Mouse (Mus musculus) forelimb bud, embryonic 11.5 days (tissue): ENCODE data around the gene 2410002F23Rik.
A peak's percentile ranks its signal among the peaks of the same experiment; 100 is the strongest.
"Not testable (repeated sequence)": the region's sequence is repeated elsewhere in the genome, so short reads cannot be mapped to it uniquely, and the experiment has no call there.

Source experiments
- DNase-seq: peaks from one replicate; pipeline ENCODE4 v3.0.0-alpha.2; 2012; ENCODE audit warnings: low read depth, low spot score

Gene 2410002F23Rik

DNA sequence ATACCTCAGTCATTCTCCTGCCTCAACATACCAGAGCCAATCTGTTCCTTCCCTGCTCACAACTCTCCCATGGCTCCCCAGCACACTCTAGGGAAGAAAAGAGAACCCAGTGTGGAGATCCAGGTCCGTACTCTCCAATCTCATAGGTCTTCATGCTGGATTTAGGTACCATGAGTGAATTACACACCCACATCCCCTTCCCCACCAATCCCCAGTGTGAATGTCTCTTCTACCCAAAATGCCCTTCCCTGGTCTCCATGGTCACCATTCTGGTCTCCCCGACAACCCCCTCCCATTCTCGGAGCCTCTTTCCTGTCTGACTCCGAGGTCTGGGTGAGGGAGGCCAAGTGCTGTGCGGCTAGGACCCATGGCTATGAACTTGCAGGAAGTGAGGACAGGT, 14.6 kb downstream of the 2410002F23Rik start, which contains the start of gene Gm15517:
TSS of gene Gm15517 (plus strand) at position 301 of the 400 bp plus-strand sequence.
- DNase-seq, result no peak

DNA sequence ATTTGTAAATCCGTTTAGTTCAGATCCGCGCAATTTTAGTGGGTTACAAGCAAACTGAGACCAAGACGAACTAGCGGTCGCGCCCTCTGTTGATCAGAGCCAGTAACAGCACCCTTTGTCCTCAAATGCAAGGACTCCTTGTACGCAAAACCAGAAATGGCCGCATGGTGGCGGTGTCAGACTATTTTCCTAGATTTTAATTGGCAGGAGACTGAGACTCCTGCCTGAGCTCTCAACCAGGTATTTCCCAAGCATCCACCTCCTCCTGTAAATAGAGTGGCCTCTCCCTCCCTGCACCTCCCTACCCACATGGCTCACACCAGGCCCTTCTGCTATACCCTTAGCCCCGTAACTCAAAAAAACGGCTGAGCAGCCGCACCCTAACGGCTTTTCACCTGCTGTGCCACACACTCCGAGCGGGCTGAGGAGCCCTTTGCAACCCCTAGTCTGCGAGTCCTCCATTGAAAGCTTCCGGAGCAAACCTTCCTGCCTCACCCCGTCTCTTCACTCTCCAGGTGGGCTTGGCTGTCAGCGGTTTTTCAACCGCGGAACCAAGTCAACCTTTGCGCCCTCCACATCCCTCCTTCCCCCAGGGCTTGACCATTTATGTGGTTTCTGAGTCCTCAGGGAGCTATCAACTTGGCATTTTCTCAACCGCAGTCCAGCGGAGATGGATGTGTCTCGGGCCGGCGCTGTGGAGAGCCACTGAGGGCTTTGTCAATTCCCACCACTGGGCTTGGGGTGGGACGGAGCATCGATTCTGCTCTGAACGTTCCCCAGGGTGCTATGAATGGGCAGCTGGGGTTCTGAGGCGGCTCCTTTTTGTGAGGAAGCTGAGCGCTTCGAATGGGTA, 16.5 kb downstream of the 2410002F23Rik start:
- peak; percentile 95 for DNase-seq

DNA sequence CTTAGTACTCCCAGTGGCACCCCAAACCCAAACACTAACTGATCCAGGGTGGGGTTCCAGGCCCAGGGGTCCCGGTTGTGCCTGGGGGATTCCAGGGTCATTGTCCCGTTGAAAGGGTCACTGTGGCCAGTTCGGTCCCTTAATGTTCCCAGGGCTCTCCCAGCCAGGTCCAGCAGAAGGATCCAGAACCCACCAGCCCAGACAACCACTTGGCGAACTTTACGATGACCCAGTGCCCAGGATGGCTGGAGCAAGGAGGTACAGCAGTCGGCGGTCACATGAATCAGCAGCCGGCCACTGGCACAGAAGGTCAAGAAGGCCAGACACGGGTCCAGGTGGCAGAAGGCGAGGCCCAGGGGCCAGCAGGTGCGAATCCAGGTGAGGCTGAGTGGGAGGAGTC, 21.6 kb downstream of the 2410002F23Rik start:
- DNase-seq, result no peak

DNA sequence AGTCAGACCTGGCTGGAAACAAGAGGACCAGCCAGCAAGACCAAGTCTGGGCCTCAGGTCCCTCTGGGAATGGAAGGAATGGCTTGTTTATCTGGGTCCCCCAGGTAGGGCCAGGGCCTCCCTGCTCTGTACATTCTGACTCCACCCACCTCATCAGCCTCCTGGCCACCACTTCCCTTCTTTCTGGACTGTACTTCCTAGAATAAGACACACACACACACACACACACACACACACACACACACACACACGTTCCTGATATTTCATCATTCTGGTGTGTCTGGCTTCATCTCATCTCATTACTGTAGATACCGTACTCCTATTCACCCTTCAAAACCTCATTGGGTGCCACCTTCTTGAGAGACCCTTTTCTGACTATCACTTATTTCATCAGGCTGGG, 22.9 kb downstream of the 2410002F23Rik start:
- no peak for DNase-seq

DNA sequence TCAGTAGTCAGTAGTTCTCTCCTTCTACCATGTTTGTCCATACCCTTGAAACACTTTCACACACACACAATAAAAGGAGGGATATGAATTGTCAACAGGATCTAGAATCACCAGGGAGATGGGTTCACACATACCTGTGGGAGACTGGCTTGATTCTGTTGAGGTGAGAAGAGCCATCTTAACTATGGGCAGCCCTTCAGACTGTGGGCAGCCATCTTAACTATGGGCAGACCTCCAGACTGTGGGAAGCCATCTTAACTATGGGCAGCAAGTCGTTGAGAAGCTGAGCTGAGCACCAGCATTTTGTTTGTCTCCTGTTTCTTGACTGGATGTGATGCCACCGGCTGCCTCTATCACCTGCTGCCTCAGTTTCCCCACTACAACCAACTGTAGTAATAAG, 24.8 kb downstream of the 2410002F23Rik start:
- DNase-seq, result no peak

DNA sequence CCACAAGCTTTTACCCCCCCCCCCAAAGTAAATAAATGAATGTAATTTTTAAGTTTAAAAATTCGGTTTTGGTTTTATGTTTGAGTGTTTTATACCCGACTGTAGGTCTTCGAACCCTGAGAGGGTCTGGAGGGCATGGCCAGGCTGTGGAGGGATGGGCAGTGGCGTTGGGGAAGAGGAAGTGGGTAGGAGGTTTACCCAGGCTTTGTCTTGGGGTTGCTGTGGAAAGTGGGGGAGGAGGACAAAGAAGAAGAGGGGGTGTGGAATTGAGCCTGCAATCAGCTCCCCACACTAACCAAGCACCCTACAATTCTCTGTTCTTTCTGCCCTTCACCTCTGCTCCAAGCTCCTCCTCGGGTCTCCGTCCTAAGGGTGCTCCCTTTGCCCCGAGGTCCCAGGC, 26.0 kb downstream of the 2410002F23Rik start:
- DNase-seq, result no peak

DNA sequence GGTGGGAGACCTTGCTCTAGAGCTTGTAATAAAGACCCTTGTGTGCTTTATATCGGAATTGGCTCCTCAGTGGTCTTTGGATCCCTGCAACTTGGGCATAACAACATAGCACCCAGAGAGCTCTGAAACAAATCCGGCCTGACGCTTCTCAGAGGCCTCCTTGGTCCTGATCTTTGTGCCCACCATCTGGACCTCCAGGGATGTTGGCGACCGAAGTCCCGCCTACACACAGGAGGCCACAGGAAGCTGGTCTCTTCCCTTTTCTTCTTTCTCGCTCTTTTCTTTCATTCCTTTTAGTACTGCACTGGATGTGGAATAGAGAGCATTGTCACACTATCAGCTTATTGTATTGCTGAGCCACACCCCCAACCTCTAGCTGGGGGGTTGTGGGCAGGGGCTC, 26.9 kb downstream of the 2410002F23Rik start:
- no peak for DNase-seq

DNA sequence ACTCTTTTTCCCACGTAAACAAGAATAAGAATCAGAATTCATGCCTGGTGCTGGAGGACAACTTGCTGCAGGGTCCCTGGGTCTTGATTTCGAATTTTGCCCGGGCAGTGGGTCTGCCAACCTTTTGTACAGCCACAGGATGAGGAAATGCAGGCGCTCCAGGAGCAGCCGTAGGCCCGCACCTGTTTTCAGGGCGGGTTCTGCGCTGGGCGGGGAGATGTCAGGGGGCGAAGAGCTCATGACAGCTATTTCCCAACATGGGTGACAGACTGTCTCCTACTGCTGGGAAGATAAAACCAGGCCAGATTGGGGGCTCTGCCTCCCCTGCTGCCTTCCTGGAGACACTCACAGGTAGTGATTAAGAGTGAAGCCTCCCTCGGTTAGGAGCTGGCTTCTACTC, 27.6 kb downstream of the 2410002F23Rik start:
- DNase-seq, result no peak

DNA sequence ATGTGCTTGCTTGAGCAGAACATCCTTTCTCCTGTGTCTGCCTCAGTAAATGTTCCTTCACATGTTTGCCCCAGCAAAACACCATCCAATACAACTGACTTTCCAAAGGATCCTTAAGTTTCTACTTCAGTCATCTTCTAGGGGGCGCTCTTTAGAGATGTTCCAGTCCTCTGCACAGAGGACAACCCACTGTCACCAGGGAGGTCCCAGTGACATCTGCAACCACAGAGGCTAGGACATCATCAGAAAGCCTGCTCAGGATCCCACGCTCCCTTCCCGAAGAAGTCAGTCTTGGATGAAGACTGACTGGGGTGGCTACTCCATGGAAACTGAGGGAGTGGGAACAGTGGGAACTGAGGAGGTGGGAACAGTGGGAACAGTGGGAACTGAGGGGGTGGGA, 29.0 kb downstream of the 2410002F23Rik start:
- DNase-seq, result no peak

DNA sequence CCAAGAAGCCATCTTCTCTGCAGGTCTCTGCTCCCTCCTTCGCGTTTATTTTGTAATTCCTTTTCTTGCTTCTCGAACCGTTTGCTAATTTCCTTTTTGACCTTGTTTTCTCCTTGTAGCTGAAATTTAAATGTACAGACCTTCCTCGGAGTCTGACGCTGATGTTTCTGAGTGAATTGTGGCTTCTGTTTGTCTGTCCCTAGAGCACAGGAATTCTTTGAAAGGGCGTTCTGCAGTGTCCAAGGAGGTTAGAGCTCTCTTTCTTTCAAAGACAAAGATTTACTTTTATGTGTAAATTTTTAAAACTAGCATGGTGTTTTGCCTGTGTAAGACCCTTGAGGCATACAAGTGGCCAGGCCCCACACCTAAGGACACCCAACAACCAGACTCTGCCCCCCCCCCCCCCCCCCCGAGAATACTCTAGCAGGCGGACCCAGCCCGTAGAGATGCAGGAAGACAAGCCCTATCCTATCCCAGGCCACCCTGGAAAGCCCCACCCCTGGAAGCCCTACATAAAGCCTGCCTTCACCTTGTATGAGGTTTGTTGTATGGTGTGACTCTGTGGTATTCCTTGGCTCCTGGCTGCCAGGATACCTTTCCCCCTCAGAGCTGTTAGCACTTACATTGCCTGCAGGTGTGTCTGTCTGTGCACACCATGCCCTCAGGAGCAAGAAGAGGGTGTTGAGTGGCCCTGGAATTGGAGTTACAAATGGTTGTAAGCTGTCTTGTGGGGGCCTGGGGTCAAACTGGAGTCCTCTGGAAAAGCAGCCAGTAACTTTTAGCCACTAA, 30.1 kb downstream of the 2410002F23Rik start:
- no peak for DNase-seq

DNA sequence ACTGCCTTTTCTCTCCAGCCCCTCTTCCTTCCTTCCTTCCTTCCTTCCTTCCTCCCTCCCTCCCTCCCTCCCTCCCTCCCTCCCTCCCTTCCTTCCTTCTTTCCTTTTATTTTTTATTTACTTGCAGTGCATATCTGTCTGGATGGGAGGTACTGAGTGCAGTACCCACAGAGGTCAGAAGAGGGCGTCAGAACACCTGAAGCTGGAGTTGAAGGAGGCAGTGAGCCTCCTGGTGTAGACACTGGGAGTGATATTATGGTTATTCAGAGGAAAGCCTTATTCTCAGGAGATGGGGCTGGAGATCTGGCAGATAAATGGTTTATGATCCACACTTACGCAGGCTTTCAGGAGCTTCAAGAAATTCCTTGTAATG, 30.7 kb downstream of the 2410002F23Rik start:
- peak; percentile 36 for DNase-seq

DNA sequence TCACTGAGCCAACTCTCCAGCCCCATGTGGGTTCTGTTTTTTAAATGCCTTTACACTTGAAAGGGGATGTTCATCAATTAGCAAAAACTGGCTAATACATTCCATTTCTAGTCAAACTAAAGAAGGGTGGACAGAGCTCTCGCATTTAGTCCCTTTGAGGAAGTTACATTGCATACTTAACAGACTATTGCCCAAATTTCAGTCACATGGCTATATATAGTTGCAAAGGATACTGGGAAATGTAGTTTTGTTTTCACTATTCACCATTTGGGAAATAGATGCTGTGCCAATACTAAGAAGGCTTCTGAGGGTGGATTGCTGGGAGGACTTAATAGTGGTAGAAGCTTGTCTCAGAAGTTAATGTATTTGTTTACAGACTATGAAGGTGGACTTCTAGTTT, 34.4 kb downstream of the 2410002F23Rik start:
- no peak for DNase-seq

DNA sequence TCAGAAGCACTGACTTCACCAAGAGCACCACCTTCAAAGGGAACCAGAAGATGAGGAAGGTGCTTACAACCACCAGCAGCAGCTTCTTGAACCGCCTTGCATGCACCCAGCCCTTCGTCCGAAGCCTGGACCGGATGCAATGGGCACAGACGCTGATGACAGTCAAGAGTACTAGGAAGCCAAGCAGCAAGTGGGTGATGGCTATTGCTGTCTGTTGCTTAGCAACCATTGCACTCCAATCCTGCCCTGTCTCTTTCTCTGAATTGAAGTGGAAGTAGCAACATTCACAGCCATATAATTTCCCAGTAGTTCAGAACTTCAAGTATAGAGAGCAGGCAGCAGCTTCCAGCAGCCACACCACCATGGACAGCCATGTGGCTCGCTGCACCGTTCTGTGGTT, 35.1 kb downstream of the 2410002F23Rik start:
- DNase-seq, result no peak

DNA sequence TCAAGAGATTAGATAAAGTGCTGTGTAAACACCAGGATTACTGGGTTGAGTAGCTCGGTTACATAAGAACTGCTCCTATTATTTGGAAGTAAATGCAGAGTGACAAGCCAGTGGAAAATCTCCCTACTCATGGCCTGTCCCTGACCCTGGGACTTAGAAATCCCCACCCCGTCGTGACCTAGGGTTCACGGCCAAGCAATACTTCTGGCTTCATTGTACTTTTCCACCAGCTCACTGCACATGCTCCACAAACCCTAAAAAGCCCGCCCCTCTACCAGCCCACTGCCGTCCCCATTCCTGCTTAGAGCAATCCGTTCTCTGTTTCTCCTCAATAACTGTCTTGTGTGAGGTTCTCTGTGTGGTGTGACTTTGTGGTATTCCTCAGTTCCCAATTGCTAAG, 41.2 kb downstream of the 2410002F23Rik start:
- no peak for DNase-seq

DNA sequence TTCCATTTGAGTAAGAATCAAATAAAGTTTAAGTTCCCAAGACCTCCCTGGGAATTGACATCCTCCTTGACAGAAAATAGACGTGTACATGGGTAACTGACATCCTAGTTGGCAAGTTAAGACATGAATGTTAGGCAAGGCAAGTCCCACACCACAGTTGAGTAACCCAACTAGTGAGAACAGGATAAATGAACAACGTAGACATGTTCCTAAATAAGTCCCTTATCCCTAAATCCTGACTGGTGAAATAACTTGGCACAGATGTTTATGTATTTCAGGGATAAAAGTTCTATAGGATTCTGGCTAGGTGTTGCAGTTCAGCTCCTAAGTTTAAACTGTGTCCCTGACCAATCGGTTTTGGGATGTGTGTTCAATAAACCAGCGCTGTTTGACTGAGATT, 44.5 kb downstream of the 2410002F23Rik start:
- no peak for DNase-seq

DNA sequence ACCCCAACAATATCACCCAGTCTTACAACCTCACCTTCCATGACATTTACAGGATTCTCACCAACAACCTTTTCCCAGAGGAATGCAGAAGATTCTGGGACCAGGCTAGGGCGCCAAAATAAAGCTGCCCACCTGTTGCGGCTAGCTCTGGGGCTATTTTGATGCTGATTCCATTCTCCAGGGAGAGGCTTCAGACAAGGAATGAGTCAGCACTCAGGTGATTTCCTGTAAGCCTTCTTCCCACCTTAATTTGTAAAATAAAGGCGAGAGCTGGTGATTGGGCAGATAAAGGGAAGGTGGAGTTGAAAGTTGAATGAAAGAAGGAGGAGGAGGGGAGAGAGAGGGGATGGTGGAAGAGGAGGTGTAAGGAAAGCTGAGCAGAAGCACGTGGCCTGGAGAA, 44.9 kb downstream of the 2410002F23Rik start:
- DNase-seq, result no peak

DNA sequence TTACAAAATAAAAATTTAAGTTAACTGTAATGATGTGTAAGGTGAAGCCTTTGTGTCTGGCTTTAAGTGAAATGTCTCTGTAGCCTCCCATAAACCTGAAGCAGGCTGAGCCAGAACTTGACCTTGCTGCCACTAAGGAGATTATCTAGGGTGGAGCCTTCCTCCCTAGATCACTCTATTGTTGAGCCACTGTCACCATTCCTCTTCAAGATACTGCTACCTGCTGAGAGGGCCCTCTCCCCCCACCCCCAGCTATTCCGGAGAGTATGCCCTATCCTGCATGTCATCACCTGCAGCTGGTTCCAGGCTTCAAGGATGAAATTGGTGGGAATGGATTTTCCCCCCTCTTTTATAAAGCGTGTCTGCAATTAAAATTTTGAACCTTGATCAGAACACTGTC, 51.0 kb downstream of the 2410002F23Rik start:
- DNase-seq, result not testable (repeated sequence)
